Mouse (Mus musculus) stomach, postnatal 0 days (tissue): ENCODE results near the gene Otp. TPM values are rescaled to one million over a fixed set of nuclear protein-coding genes. Genes with fewer than 3 reads are reported as not detected.

Source experiments
- ATAC-seq: fragments of 200-750 bp; cut with Nextera tagmentation; 2 replicates; pipeline ENCODE4 v1.8.0; 2017; ENCODE audit not compliant: low FRiP score, low TSS enrichment
- DNase-seq: peaks from one replicate; pipeline ENCODE4 v3.0.0-alpha.2; 2016; ENCODE audit warnings: low spot score
- H3K27ac ChIP-seq: fragments of 300-500 bp; sonication (generic); replicated peaks from 2 replicates; pipeline ENCODE4 v1.5.1; 2014; ENCODE audit warnings: mild to moderate bottlenecking, control low read depth
- H3K27me3 ChIP-seq: fragments of 300-500 bp; sonication (generic); 2 replicates; pipeline ENCODE4 v1.6.1; 2014; ENCODE audit warnings: low read length; ENCODE audit not compliant: control insufficient read depth, insufficient read depth
- H3K36me3 ChIP-seq: fragments of 300-500 bp; sonication (generic); 2 replicates; pipeline ENCODE4 v1.6.1; 2014; ENCODE audit warnings: low read length, mixed read lengths; ENCODE audit not compliant: control insufficient read depth, insufficient read depth
- H3K4me1 ChIP-seq: fragments of 300-500 bp; sonication (generic); replicated peaks from 2 replicates; pipeline ENCODE4 v1.6.1; 2014; ENCODE audit warnings: antibody characterized with exemption; ENCODE audit not compliant: control insufficient read depth, insufficient read depth
- H3K4me2 ChIP-seq: fragments of 300-500 bp; sonication (generic); replicated peaks from 2 replicates; pipeline ENCODE4 v1.6.1; 2014; ENCODE audit warnings: low read depth, mild to moderate bottlenecking, control low read depth, moderate library complexity
- H3K4me3 ChIP-seq: fragments of 300-500 bp; sonication (generic); 2 replicates; pipeline ENCODE4 v1.5.1; 2014; ENCODE audit warnings: low read depth, low read length, control low read depth
- H3K9ac ChIP-seq: fragments of 300-500 bp; sonication (generic); 2 replicates; pipeline ENCODE4 v1.6.1; 2014; ENCODE audit warnings: mild to moderate bottlenecking, low read length, control low read depth, mixed read lengths
- H3K9me3 ChIP-seq: fragments of 300-500 bp; sonication (generic); 2 replicates; pipeline ENCODE4 v1.6.1; 2016; ENCODE audit warnings: low read length; ENCODE audit not compliant: control insufficient read depth
- CTCF ChIP-seq: IDR thresholded peaks from 2 replicates; pipeline ENCODE4 v1.5.1; 2016; ENCODE audit warnings: antibody characterized with exemption, low read depth, mild to moderate bottlenecking, moderate library complexity
- EP300 ChIP-seq: optimal IDR thresholded peaks from 2 replicates; pipeline ENCODE3; 2016; ENCODE audit warnings: antibody characterized with exemption
- WGBS: fragments of 180-500 bp; shearing (Covaris S2); extraction: QIAGEN DNeasy Blood & Tissue Kit; methylation state at CpG from one replicate; pipeline ENCODE4 v1.1.7; 2014; 5-methylcytosine and 5-hydroxymethylcytosine counted together
- polyA plus RNA-seq: library from polyadenylated mRNA; unstranded; fragments of >200 nt; fragmentation: Nextera tagmentation; extraction: Ambion mirVana; gene quantifications from 2 replicates; pipeline ENCODE4 v1.2.1, GENCODE M21; 2015

Gene Otp
- polyA plus RNA-seq, 1 experiment from 2014 or later = not detected

- Histone ChIP-seq H3K4me2 (no peak overlapping the region), H3K27ac (no peak overlapping the region), H3K4me3 (no peak overlapping the region), H3K4me1 (no peaks in the 10 kb centered on the region), H3K9me3 (no peaks in the 10 kb centered on the region), H3K27me3 (peaks cover 34% of the 10 kb centered on the region; the same call in 1 of the 2 replicates), H3K9ac (no peak overlapping the region), H3K36me3 (no peaks in the 10 kb centered on the region)
- ATAC-seq (no peak), DNase-seq (no peak)
- 2% methylated on average over 7 of the region's 7 CpGs for WGBS
- TF ChIP-seq EP300 = no peak
- no peak for TF ChIP-seq CTCF
Measured at GRCm38 (mm10) chr13:94871806-94872320, 3.5 kb upstream of the Otp start.

- Histone ChIP-seq H3K4me2 (no peak overlapping the region), H3K36me3 (no peaks in the 10 kb centered on the region), H3K9me3 (no peaks in the 10 kb centered on the region), H3K4me3 (no peak overlapping the region), H3K4me1 (no peaks in the 10 kb centered on the region), H3K9ac (no peak overlapping the region), H3K27me3 (peaks cover 38% of the 10 kb centered on the region; the same call in 1 of the 2 replicates), H3K27ac (no peak overlapping the region)
- ATAC-seq = no peak
- WGBS = 2% methylated on average over 19 of the region's 19 CpGs
- TF ChIP-seq CTCF (no peak), EP300 (no peak)
- DNase-seq = no peak
Measured at GRCm38 (mm10) chr13:94872439-94872838, 3.0 kb upstream of the Otp start.

- Histone ChIP-seq H3K4me3 (no peak overlapping the region), H3K4me2 (no peak overlapping the region), H3K9ac (no peak overlapping the region), H3K9me3 (no peaks in the 10 kb centered on the region), H3K36me3 (no peaks in the 10 kb centered on the region), H3K27ac (no peak overlapping the region), H3K27me3 (peaks cover 38% of the 10 kb centered on the region; the same call in 1 of the 2 replicates), H3K4me1 (no peaks in the 10 kb centered on the region)
- TF ChIP-seq EP300 = no peak
- no peak for TF ChIP-seq CTCF
- 2% methylated on average over 54 of the region's 54 CpGs for WGBS
- ATAC-seq (no peak), DNase-seq (no peak)
Measured at GRCm38 (mm10) chr13:94873111-94874038, 2.0 kb upstream of the Otp start.

GRCm38 (mm10) chr13:94874039-94874425 is 1.4 kb upstream of the Otp start:
- Histone ChIP-seq H3K4me2 (no peak overlapping the region), H3K9ac (no peak overlapping the region), H3K9me3 (no peaks in the 10 kb centered on the region), H3K36me3 (no peaks in the 10 kb centered on the region), H3K4me1 (no peaks in the 10 kb centered on the region), H3K27ac (no peak overlapping the region), H3K4me3 (no peak overlapping the region), H3K27me3 (peaks cover 38% of the 10 kb centered on the region; the same call in 1 of the 2 replicates)
- WGBS = 3% methylated on average over 8 of the region's 8 CpGs
- ATAC-seq (no peak), DNase-seq (no peak)
- TF ChIP-seq CTCF = no peak
- no peak for TF ChIP-seq EP300

- 5% methylated on average over 23 of the region's 23 CpGs for WGBS
- H3K36me3 ChIP-seq = no peaks in the 10 kb centered on the region
- no peaks in the 10 kb centered on the region for H3K9me3 ChIP-seq
- TF ChIP-seq CTCF = no peak
- no peak for TF ChIP-seq EP300
- H3K27ac ChIP-seq = no peak overlapping the region
- peaks cover 38% of the 10 kb centered on the region; the same call in 1 of the 2 replicates for H3K27me3 ChIP-seq
- DNase-seq (no peak), ATAC-seq (no peak)
- no peak overlapping the region for H3K9ac ChIP-seq
- no peak overlapping the region for H3K4me2 ChIP-seq
- no peak overlapping the region for H3K4me3 ChIP-seq
- H3K4me1 ChIP-seq = no peaks in the 10 kb centered on the region
Measured at GRCm38 (mm10) chr13:94874656-94875395, 576 bp upstream of the Otp start.
